Mouse (Mus musculus) right cerebral cortex, postnatal 4 days (tissue): ENCODE data around the gene Igfals.

Source experiments
- DNase-seq: peaks from one replicate; pipeline ENCODE4 v3.0.0-alpha.2; 2022

The Igfals gene

DNA sequence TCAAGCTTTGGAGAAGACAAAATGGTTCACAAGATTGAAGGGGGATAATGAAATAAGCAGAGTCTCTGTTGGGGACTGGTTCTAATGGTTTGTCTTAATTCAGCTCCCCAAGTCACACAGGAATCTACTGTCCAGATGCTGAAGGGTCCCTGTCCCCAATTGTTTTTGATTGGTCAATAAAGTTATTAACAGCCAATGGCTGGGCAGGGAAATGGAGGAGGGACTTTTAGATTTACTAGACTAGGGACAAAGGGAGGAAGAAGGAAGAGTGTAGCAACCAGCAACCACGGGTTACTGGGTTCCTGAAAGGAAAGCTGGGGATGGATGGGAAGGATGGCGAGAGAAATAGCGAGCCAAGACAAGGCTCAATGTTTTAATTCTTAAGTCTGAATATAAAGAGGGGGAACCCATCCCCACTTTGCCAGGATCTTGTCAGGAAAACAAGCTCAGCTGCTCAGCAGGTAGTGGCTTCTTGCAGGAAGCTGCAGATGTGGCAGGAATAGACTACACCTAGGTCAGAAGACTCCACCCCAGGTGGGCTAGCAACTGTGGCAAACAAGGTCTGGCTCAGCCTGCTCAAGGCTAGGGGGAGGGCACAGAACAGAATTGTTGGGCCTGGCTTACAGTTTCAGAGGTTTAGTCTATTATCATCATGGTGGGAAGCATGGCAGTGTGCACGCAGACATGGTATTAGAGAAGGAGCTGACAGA, 8.1 kb downstream of the Igfals start:
- DNase-seq: no peak

DNA sequence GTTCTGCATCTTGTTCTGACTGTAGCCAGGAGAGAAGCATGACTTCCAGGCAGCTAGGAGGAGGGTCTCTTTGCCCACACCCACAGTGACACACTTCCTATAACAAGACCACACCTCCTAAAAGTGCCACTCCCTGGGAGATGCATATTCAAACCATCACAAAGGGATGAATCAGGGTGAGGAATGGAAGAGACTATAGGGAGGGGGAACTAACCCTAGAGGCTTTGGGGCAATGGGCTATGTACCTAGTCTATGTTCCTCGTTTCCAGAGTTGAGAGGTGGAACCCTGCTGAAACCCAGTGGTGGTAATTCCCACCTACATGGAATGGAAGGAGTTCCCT, 8.6 kb downstream of the Igfals start:
- DNase-seq: no peak

DNA sequence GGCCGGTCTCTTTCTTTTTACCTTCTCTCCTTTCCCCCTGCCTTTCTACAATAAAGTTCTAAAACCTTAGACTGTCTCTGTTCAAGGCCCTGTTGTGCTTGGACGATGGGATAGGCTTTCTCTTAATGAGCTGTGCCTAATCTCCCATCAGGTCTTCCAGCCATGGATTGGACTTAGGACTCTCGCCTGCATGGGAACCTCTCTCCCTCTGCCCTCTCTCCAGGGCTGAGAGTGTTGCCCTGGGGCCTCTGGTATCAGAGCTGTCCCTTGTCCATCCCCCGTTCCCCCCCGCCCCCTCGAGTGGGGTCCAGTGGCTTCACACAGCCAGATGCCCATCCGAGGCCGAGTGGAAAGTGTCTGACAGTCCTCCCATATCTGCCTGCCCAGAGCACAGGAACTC, 9.2 kb downstream of the Igfals start:
- no peak for DNase-seq

DNA sequence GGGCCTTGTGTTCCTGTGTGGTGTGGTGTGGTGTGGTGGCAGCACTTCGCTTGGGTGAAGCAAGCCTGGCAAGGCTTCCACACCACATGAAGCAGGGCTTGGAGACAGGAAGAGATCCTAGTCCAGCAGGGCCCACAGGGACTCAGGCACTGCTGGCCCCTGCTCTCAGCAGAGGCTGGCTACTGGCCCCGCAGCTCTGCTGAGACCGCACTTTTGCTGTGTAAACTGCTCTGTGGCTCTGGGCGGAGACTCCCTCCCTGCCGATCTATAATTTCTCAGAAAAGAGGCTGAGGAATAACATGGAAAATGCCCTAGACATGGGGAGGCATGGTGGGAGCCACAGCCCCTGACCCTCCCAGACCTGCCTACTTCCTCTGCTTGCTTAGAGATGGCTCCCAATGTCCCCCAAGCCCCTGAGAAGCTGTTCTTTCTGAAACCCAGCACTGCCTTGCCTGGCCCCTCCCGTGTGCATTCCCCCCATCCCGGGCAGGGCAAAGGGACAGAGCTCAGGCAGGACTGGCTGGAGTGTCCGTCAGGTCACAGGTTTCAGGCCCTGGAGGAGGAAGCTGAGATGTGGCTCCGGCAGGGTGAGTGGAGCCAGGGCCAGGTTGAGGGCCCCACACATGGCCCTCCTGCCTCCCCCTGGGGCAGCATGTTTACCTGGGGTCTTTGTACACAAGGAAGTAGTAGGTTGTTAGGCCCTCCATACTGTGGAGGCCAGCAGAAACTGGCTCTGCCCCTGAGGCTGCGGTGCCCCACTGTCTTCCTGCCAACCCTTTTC, 11.7 kb downstream of the Igfals start:
- DNase-seq: no peak

DNA sequence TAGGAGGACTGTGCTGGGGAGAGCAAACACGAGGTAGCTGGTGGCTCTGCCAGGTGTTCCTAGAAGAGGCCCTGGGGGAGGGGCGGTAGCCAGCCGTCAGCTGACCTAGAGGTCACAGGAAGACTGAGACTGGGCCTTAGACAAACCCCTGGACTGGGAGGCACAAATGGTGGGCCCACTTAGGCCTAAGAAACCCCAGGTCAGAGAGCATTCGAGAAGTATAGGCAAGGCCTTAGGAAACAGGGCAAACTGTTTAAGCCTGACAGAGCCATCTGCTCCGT, 12.3 kb downstream of the Igfals start:
- no peak for DNase-seq

DNA sequence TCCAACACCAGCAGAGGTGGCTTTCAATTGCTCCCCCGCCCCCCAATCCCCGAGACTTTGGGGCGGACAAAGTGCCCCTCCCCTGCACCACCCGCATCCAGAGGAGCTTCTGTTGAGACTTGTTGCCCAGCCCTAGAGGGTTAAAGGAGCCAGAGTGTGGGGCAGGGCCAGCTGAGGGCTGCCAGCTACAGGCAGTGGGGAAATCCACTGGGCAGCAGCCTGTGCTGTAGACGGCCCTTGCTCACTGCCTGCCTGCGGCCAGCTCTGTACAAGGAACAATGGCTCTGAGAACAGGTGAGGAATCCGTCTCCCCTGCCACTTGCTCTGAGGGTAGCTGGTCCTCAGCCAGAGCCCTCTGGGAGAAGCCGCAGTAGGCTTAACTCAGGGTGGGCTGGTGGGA, 12.7 kb downstream of the Igfals start:
- no peak for DNase-seq

DNA sequence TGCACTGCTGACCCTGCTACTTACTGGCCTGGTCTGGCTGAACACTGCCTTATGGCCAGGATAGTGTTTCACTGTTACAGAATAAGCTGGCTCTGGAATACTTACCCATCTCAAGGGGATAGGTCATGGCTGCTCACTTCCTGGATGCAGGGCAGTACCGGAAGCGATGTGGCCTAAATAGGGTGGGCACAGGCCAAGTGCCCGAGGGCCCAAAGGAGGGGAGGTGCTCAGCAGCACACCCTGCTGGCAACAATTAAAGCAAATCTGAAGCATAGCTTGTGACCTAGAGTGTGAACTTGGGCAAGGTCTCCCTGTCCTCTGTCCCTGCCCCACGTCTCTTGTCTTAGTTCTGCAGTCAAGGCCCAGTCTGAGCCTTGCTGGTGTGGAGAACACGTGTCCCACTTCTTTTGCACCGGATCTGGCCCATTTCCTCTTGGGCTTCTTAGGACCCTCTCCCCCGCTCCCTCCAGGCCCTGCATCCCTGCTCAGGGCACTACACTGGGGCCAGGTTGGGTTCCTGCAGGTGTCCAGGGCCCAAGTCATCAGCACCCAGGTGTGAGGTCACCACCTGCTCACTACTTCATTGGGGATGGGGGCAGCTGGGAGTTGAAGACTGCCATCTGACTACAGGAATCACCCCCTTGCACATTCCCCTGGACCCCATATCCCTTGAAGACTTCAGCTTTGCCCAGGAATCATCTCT, 16.1 kb downstream of the Igfals start:
- no peak for DNase-seq

DNA sequence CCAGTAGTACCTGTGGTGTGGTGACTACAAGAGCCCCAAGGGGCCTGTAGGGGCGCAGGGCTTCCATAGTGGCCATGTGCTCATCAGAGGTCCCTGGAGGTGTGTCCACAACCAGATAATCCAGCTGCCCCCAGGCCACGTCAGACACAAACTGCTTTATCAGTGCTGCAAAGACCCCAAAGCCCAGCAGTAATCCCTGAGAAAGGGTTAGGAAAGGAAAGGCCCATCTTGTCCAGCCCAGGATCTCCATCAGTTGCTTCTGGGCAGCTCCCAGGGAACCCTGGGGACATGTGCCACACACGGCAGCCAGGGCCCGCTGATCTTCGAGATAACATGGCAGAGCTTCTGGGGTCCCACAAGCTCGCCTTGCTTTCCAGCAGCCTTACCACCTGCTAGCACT, 18.6 kb downstream of the Igfals start:
- no peak for DNase-seq

DNA sequence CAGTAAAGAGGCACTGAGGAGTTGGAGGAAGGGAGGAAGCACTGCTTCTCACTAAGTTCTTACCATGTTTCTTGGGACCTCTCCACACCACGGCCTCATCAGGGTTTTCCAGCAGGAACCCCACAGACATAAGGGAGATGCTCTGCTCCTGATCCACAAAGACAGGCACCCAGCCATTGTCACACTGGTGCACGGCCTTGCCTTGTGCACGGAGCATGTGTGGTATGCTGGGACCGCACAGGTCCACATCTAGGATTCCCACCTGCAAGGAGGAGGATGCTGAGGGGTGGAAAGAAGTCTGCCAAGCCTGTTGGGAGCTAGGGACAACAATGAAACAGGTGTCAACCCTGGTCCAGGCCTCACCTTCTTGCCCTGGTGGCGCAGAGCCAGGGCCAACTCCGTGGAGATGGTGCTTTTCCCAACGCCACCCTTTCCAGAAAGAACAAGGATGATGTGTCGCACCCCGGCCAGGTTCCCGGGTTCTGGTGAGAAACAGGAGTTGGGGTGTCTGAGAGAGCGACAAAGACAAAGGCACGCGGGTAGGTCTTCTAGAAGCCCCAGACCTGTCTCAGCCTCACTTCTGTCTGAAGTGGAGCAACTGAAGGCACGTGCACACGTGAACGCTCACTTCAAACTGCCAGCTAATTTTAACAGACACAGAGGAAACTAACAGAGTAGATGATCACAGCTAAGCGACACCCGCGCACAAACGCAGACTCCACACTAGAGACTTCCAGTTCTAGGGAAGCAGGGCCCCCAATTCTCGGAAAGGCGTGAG, 19.7 kb downstream of the Igfals start:
- no peak for DNase-seq

DNA sequence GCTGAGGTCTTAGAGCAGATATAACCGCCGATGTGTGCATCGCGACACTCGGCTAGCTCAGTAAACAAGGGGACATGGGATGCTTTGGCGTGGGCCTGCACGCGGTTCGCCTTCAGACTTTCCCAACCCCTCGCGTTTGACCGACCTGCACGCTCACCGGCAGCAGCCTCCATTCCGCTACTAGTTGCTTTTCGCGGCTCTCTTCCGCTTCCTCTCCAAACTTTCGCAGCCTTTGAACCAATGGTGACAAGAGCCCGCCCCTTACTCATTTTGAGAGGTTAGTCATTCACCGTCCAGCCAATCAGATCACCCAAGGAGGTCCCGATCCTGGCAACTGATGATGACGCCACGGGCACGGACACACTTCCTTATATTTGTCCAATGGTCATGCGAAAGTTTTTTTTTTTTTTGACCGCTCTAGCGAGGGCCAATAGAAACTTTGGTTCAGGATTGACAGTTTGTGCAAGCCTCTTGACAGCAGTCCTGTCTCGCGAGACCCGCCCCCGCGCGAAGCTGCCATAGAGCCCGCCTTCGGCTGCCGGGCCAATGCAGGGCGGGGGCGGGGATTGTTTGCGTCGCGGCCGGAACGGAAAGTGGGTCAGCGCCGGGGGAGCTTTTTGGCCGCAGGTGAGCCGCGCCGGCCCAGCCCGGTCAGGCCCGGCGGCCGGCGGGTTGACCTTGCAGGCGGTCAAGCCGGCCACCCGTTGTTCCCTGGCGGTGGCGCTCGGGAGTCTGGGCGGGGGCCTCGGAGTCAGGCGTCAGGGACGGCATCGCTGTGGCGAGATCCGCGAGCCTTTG, 20.5 kb downstream of the Igfals start, which contains the start of the genes Nubp2 and Spsb3:
Gene Nubp2, minus strand, starts transcription at position 216 of the 798 bp plus-strand sequence.
Gene Spsb3, plus strand, starts transcription at position 510 of the 798 bp plus-strand sequence.
- peak; percentile 97 for DNase-seq

DNA sequence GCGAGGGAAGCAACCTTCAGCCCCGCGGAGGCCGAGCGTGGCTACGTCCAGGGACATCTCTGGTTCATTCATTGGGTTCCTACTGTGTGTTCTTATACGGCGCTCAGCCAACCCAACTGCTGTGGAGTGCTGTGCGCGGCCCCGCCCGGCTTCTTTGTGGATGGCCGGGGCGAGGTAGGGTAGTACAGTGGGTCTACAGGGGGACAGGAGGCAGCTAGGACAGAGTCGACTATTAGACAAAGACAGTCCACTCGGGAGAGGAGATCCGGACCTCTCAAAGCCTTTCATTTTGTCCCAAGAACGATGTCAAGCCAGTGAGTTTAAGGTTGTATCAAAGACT, 21.1 kb downstream of the Igfals start:
- DNase-seq: no peak

DNA sequence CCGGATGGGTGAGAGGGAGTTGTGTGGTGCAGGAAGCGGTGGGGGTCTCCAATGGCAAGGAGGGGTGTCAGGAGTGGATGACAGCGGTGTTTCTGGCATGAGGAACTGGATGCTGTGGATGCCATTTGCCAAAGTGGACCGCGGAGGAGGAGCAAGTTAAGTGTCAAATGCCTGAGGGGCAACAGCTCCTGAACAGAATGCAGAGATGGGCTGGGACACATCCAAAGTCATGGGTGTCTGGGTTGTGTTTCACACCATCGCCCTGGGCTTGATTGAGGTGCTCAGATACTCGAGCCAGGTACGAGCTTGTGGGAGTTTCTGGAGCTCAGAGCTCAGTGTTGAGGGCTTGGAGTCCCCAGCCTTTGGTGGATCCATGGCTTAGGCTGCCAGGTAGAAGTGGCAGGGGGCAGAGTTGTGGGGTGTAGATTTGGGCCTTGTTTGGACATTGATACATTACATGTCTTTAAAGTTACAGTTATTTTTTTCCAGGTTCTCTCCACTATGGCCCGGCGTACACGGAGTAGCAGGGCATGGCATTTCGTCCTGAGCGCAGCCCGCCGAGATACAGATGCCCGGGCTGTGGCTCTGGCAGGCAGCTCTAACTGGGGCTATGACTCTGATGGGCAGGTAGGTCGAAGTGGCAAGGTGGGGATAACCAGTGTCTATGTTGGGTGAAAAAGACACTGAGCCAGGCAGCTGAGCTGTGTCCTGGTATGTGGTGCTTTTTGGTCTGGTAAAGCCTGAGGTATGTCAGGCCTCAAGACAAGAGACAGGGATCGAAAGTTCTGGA, 21.7 kb downstream of the Igfals start:
- DNase-seq: no peak

DNA sequence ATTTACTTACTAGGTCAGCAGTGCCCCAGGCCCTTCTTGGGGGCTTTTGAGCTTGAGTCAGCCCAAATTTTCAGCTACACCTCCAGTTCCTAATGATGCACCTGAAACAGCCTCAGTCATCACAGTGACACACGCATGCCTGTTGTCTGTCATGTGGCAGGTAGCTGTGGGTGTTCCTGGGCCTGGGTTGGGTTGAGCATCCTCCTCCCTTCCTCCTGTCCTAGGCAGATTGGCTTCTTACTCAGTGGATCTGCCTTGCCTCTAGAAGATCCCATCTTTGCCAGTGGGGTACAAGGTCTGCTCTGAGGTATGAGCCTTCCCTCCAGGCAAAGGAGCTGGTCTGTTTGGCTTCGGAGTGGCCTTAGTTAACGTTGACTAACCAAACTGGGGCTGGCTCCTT, 23.1 kb downstream of the Igfals start:
- no peak for DNase-seq

DNA sequence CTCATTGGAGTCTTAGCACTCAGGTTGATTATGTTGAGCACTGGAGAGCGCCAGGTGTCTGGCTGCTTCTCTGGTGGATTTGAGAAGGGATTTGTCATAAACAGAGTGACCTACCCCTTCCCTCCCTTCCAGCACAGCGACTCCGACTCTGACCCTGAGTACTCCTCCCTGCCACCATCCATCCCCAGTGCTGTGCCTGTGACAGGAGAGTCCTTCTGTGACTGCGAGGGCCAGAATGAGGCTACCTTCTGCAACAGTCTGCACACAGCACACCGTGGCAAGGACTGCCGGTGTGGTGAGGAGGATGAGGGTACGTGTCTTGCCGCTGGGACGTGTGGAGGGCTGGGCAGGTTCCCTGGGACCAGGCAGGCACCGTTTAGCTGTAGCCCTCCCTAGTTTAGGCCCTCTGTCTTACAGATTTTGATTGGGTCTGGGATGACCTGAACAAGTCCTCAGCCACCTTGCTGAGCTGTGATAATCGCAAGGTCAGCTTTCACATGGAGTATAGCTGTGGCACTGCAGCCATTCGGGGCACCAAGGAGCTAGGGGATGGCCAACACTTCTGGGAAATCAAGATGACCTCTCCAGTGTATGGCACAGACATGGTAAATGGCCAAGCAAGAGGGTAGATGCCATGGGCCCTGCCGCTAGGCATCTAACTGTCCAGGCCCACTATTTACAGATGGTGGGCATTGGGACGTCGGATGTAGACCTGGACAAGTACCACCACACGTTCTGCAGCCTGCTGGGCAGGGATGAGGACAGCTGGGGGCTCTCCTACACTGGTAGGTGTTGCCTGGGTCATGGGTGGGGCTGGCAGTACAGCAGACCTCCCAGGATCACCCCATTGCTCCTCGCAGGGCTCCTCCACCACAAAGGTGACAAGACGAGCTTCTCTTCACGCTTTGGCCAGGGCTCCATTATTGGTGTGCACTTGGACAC, 24.6 kb downstream of the Igfals start:
- no peak for DNase-seq

DNA sequence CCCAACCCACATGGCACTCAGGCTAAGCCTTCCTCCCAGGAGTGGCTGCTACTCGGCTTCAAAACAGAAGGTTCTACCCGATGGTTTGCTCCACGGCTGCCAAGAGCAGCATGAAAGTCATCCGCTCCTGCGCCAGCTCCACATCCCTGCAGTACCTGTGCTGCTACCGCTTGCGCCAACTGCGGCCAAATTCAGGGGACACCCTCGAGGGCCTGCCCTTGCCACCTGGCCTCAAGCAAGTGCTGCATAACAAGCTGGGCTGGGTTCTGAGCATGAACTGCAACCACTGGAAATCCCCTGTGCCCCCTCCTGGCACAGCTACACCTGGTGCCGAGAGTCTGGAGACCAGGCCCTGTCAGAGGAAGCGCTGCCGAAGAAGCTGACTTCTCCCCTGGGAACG, 25.5 kb downstream of the Igfals start:
- no peak for DNase-seq

DNA sequence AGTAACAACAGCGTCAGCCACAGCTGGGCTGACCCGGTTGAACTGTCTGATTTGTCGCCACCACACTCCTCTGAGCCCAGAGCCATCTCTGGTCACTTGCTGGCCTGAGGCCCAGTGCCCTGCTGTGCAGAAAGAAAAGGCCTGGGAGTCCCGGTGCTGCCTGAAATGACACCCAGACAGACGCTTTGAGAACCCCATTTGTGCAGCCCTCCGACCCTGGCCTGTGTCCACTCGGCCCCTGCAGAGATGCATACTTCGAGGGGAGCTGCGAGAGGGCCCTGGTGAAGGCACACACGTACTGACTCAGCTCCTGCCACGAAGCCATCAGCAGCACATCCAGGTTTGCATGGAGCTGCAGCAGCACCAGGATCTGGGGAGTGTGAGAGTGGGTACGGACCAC, 27.0 kb downstream of the Igfals start:
- DNase-seq: no peak

DNA sequence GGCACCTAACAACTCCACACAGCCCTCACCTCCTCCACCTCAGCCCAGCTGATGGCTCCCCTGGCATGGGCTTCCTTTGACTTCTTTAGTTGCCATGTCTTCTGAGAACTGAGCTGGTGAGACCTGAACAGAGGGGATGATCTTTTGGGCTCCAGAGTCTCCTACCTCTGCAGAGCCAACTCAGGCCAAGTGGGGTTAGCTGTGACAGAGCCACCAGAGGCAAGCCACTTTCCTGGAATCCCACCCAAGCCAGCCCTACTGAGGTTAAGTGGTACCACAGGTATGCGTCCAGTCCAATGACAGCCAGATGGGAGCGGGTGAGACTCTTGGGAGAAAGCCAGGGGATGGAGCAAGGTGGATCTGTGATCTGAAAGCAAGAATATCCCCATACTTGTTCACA, 27.5 kb downstream of the Igfals start:
- no peak for DNase-seq

DNA sequence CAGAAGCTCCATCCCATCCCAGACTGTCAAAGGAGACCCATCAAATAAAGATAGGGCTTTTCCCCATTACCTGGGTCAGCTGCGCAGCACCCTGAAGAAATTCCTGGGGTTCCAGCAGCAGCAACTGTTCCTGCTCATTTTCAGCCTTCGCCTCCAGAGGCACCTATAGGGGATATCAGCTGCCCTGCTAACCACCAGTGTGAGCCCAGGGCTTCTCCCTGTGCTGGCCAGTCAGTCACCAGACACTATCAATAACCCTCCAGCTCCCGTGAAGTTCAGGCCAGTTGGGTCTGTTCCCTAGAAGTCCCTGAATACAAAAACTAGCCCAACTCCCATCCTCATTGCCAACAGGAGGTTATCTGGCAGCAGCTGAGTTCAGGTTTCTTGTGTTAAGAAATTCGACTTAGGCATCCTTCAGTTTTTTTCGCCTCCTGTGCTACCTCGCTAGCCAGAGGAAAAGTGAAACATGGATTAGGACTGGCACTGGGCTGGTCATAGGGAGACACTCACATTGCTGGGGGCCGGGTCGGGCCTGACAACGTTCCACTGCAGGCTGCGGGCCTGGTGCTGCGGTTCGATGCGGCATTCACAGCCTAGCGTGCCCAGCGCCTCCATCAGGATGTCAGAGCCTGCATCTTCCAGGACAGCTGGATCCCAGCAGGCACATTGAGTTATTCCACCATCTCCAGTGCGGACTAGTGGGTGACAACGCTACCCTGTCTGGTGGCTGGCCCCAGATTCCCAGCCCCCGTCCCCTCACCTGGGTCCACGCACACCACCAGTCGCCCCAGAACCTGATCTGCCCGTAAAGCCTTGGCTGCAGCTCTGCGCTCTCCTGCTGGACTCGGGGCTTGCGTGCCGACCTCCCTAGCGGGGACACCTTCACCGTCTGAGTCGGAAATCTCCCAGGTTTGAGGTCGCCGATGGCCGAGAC, 28.5 kb downstream of the Igfals start:
- DNase-seq: no peak

DNA sequence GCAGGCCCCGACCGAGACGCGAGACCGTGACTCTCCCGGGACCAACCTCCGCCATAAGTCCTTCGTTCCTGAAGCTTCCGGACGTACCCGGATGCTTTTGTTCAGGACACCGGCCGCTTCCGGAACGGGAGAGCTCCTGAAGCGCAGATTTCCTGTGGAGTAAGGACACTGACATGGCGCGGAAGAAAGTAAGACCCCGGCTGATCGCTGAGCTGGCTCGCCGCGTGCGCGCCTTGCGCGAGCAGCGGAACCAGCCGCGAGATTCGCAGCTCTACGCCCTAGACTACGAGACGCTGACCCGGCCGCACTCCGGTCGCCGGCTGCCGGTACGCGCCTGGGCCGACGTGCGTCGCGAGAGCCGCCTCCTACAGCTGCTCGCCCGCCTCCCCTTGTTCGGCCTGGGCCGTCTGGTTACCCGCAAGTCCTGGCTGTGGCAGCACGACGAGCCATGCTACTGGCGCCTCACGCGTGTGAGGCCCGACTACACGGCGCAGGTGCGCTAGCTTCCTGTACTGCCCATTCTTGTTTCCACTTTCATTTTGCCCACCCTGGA, 29.3 kb downstream of the Igfals start, which contains the start of the genes Eme2 and Mrps34:
Gene Eme2, minus strand, starts transcription at position 93 of the 553 bp plus-strand sequence.
Gene Mrps34, plus strand, starts transcription at position 122 of the 553 bp plus-strand sequence.
- DNase-seq: peak; percentile 79
